Mouse (Mus musculus) cerebellum, adult (tissue): ENCODE results near the gene Tbl1xr1.
A peak's percentile ranks its signal among the peaks of the same experiment; 100 is the strongest.

Source experiments
- ATAC-seq: cut with Nextera tagmentation; 2 replicates; pipeline ENCODE4 v1.9.2; 2017; ENCODE audit warnings: mild to moderate bottlenecking, moderate library complexity, mixed read lengths; ENCODE audit not compliant: insufficient number of reproducible peaks, low FRiP score, low TSS enrichment

Gene Tbl1xr1

DNA sequence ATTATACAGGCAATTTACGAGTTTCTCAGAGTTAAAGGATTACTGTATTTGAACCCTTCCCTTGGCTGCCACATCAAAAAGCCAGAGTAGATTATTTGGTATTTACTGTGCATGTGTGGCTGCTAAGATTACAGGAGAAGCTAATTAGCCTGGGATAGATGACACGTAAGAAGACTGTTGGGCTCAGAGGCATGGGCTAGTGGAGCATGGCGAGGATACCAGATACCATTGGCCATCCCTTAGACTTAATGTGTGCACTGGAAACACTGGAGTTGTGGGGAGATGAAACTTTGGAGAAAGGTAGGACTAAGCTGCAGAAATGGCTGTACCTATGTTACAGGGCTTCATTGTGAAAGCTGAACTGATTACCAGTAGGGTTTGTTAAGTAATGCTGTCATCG is 108.8 kb downstream of the Tbl1xr1 start:
- no peak for ATAC-seq

DNA sequence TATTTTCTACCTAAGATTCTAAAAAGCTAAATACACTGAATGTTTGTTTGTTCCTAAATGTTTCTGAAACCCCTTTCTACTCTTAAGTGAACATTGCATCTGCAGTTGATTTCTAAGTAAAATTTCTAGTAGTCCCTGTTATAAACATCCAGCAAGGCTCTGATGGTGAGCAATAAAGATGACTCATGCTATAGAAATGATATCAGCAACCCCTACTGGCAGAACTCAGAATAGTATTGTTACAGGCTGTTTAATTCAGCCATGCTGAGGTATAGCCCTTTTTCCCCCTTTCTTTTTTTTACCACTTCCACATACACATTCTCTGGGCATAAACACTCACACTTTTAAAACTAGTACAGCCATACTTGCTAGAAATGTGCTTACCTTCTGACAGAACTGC is 114.0 kb downstream of the Tbl1xr1 start:
- ATAC-seq: peak; percentile 80

DNA sequence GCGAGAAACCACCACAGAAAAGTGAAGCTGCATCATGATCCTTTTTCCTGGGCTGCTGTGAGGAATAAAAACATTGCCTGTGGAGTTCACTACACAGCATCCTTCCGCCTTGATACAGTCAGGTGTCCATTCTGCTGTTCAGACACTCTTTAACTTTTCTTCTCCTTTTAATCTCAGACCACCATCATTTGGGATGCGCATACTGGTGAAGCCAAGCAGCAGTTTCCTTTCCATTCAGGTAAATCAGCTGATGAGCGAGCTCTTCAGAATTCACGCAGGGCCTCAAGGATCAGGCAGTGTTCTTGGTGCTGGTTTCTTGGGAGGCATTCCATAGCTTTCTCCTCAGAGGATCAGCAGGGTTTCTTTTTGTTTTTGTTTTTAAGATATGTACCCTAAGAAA is 116.5 kb downstream of the Tbl1xr1 start:
- no peak for ATAC-seq

DNA sequence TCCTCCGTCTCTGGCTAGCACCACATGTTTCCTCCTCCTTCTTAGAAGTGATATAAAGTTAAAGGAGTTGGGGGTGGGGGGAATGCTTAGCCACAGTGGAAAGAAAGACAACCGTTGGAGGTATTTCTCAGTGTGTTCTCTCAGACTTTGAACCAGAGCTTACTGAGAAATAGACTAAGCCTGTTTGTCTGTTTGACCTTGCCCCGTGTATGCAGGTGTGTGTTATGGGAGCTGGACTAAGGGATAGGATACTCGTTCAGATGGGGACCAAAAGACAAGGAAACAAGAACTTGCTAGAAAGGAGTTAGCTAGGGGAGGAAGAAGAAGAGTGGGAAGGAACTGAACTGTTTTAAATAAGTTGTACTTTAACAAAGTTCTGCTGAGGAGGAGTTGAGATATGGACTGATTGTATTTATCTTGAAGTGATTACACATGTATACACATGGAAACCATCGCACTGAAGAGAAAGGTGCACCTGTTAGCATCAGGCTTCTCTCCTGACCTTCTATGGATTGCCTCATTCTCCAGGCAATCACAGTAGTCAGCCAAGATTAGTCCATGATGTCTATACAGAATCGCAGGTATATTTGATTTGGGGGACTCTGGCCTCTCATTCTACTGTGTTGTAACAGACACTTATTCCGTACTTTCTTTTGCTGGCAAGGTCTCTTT is 117.9 kb downstream of the Tbl1xr1 start:
- no peak for ATAC-seq

DNA sequence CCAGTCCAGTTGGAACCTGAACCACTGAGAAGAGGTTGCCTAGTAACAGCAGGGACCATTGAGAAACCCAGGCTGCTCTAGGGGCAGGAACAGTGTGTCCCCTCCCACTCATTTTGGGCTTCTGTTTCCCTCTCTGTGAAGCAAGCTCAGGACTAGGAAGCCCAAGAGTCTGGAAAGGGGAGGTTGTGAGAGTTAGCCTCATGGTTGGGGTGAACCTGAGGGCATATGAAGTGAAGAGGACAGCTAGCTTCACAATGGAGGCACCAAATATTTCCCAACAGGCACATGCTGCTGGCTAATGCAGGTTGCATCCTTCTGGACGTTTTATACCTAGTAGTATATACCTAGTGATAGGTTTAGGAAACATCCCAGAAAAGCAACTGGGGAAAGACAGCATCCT is 122.3 kb downstream of the Tbl1xr1 start:
- no peak for ATAC-seq

DNA sequence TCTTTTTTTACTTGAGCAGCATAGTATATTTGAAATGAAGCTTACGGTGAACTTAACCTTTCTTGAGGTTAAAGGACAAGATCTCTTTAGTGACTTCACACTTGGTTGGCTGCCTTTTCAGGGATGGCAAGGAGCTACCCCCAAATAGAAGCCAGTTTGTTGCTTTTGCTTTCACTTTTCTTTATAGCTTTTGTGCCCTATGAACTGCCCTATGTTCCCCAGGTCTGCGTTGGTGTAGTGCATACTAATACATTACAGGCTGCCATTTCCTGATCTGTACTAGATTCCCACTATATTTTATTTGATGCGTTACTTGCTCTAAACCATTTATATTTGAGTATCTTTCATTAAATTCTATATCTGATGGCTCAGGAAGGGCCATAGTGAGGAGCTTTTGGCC is 127.7 kb downstream of the Tbl1xr1 start:
- no peak for ATAC-seq

DNA sequence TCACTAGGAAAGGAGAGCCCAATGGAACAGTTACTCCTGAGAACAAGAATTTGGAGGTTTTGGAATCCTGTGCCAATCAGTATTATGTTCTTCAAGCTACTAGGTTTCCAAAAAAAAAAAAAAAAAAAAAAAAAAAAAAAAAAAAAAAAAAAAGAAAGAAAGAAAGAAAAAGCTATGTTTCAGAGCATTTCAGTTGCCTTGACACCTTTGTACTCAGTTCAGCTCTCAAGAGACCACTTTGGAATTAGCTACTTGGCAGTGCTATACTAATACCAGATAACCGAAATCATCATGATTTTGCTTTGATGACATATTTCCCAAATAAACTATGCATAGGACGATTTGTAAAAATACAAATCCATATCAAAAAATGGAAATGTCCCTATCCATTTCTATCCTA is 145.1 kb downstream of the Tbl1xr1 start:
- no peak for ATAC-seq

DNA sequence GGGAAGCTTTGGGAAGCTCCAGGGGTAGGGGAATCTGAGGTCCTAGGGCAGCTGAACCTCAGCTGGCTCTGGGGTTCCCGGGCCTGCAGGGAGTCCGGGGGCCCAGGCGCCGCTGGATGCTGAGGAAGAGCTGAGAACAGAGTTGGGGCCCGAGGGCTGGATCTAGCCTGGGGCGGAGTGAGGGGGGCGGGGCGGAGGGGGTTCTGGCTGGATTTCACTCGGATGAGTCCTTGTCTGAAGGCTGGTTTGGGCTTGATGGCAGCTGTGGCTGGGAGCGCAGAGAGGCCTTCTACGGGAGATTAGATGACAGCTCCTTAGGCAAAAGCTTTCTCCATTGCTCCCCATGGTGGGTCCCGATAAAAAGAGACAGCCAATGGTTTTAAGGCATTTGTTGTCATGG is 145.9 kb downstream of the Tbl1xr1 start:
- 0 out of 2 replicates have a peak, but pooled peaks have one; percentile 10 for ATAC-seq

DNA sequence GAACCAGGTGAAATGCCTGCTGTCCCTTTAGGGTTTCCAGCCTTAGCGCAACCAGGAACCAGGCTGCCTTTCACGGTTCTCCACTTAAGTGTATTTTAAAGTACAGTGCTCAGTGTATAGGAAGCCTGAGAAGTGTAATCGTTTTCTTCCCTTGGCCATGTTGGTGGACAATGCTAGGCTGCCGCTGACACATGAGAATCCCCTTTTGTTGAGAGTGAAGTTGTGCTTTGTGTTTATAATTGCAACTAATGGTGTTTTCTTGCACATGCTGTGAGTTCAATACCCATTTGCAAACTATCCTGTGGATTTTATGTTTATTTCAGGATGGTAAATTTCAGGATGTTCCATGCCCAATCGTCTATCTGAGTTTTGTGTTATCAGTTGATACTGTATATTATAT is 146.6 kb downstream of the Tbl1xr1 start:
- no peak for ATAC-seq

DNA sequence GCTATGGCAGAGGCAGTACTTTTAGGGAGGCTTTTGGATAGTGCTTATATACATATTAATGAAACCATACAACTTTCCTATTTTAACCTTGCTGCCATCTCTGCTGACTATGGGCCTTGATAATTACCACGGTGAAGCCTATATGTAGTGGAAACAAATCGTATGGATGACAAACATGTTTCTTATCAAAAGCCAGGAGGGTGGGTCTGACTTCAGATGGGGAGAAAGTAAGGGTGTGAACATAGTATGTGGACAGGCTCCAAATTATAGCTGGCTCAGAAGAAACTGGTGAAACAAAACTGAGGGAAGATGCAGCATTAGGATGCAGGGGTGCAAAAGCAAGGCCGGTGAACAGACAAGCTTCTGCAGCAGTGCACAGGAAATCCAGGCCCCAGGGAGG is 151.6 kb downstream of the Tbl1xr1 start:
- no peak for ATAC-seq

DNA sequence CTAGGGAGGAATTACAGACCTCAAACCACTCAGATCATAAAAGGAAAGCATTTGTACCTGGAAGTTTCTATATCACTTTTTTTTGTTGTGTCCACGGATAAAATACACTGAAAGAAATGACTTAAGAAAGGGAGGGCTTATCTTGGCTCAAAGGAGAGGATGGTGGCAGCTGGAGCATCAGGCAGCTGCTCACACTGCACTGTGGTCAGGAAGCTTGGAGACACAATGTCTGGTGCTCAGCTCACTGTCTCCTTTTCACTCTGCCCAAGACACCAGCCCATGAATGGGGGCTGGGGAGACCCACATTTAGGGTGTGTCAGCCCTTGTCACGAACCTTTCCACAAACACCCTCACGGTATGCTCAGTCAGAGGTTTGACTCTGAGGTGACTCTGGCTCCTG is 154.2 kb downstream of the Tbl1xr1 start:
- no peak for ATAC-seq

DNA sequence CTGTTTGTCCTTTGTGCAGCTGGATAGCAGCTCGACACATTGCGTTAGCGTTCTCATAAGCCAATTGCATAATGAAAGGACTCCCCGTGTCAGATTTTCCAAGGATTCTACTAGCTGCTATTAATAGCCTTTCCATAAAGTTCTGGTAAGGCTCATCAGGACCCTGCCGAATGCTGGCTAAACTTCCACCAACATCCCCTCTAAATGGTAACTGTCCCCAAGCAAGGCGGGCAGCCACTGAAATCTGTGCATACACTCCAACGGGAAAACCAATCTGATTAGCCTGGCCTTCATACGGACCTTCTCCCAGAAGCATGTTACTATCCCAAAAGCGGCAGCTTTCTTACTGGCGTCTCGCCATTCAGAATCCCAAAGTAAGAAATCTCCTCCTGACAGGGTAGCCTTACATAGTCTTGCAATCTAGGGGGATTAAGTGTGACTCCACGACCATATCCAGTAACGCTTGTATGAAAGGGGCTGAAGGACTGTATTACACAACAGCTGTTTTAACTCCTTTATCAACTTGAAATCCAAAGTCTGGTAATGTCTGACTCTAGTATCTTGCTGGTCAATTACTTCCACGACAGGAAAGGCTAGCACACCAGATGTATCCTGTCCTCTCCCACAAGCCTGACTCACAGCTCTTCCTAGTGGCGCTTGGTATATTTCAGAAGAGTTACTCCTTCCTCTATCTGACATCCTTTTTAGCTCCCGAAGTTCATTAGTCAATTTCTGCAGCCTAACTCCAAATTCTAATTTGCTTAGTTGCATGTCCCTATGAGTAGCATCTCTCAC is 161.9 kb downstream of the Tbl1xr1 start:
- ATAC-seq: no peak
